Mouse (Mus musculus): Measurements from ENCODE around the gene Itsn2.
"Not testable (repeated sequence)": the region's sequence is repeated elsewhere in the genome, so short reads cannot be mapped to it uniquely, and the experiment has no call there.

Gene Itsn2

GRCm38 (mm10) chr12:4592541-4593165, at the start of gene Itsn2, which contains the start of gene Gm3625:
Itsn2 (plus strand) TSS chr12:4592638.
Gm3625 (minus strand) TSS chr12:4592927.
- peak in 1 of 2 experiments; percentile 86 for DNase-seq (ENCODE audit: low spot score in 2 of 2)

GRCm38 (mm10) chr12:4544400-4544919, 48.0 kb upstream of the Itsn2 start:
- DNase-seq (ENCODE audit: low spot score in 2 of 2), result no peak

GRCm38 (mm10) chr12:4545425-4545824, 47.0 kb upstream of the Itsn2 start:
- no peak for DNase-seq (ENCODE audit: low spot score in 2 of 2)

GRCm38 (mm10) chr12:4546491-4546890, 45.9 kb upstream of the Itsn2 start:
- no peak for DNase-seq (ENCODE audit: low spot score in 2 of 2)

GRCm38 (mm10) chr12:4547557-4547956, 44.9 kb upstream of the Itsn2 start:
- DNase-seq (ENCODE audit: low spot score in 2 of 2), result no peak

- DNase-seq (ENCODE audit: low spot score in 2 of 2), result peak; percentile 33 to 76
Observed at GRCm38 (mm10) chr12:4548053-4549013, 44.1 kb upstream of the Itsn2 start.

- not testable (repeated sequence) for DNase-seq (ENCODE audit: low spot score in 2 of 2)
Observed at GRCm38 (mm10) chr12:4553704-4554103, 38.7 kb upstream of the Itsn2 start.

- DNase-seq (ENCODE audit: low spot score in 2 of 2), result no peak
Observed at GRCm38 (mm10) chr12:4555451-4555850, 37.0 kb upstream of the Itsn2 start.

- no peak for DNase-seq (ENCODE audit: low spot score in 2 of 2)
Observed at GRCm38 (mm10) chr12:4556891-4557290, 35.5 kb upstream of the Itsn2 start.

GRCm38 (mm10) chr12:4557436-4557835, 35.0 kb upstream of the Itsn2 start:
- no peak for DNase-seq (ENCODE audit: low spot score in 2 of 2)

GRCm38 (mm10) chr12:4558013-4558412, 34.4 kb upstream of the Itsn2 start:
- DNase-seq (ENCODE audit: low spot score in 2 of 2), result no peak

- DNase-seq (ENCODE audit: low spot score in 2 of 2), result no peak
Observed at GRCm38 (mm10) chr12:4558475-4559279, 33.8 kb upstream of the Itsn2 start.

GRCm38 (mm10) chr12:4571864-4572263, 20.6 kb upstream of the Itsn2 start:
- peak in 1 of 2 experiments; percentile 36 for DNase-seq (ENCODE audit: low spot score in 2 of 2)

GRCm38 (mm10) chr12:4574065-4574464, 18.4 kb upstream of the Itsn2 start:
- DNase-seq (ENCODE audit: low spot score in 2 of 2), result no peak

- DNase-seq (ENCODE audit: low spot score in 2 of 2), result no peak
Observed at GRCm38 (mm10) chr12:4582326-4582725, 10.1 kb upstream of the Itsn2 start.

GRCm38 (mm10) chr12:4587846-4588245, 4.6 kb upstream of the Itsn2 start:
- no peak for DNase-seq (ENCODE audit: low spot score in 2 of 2)

- DNase-seq (ENCODE audit: low spot score in 2 of 2), result no peak
Observed at GRCm38 (mm10) chr12:4588603-4589002, 3.8 kb upstream of the Itsn2 start.

- DNase-seq (ENCODE audit: low spot score in 2 of 2), result peak in 1 of 2 experiments; percentile 13
Observed at GRCm38 (mm10) chr12:4592025-4592424, 413 bp upstream of the Itsn2 start.

GRCm38 (mm10) chr12:4593166-4593929, 910 bp downstream of the Itsn2 start:
- peak; percentile 73 to 77 for DNase-seq (ENCODE audit: low spot score in 2 of 2)

- DNase-seq (ENCODE audit: low spot score in 2 of 2), result peak in 1 of 2 experiments; percentile 13
Observed at GRCm38 (mm10) chr12:4593930-4594391, 1.5 kb downstream of the Itsn2 start.

- DNase-seq (ENCODE audit: low spot score in 2 of 2), result peak in 1 of 2 experiments; percentile 17
Observed at GRCm38 (mm10) chr12:4595055-4595454, 2.6 kb downstream of the Itsn2 start.
